Mouse (Mus musculus): Measurements from ENCODE around the gene Fbxo3.

GRCm38 (mm10) chr2:104099231-104099585 is 71.7 kb downstream of the Fbxo3 start:
- TF ChIP-seq POLR2A (IDR thresholded peaks at IDR 0.05; ENCODE audit: borderline replicate concordance, control insufficient read depth, low read depth, low read length) (no peak), CTCF (IDR thresholded peaks at IDR 0.05; ENCODE audit: control insufficient read depth, insufficient read depth, low read length) (no peak)

Measured in bone marrow, adult 2 months (tissue).